Comparison of ENCODE assay signal across 12 mouse cellular contexts in the genomic region with DNA sequence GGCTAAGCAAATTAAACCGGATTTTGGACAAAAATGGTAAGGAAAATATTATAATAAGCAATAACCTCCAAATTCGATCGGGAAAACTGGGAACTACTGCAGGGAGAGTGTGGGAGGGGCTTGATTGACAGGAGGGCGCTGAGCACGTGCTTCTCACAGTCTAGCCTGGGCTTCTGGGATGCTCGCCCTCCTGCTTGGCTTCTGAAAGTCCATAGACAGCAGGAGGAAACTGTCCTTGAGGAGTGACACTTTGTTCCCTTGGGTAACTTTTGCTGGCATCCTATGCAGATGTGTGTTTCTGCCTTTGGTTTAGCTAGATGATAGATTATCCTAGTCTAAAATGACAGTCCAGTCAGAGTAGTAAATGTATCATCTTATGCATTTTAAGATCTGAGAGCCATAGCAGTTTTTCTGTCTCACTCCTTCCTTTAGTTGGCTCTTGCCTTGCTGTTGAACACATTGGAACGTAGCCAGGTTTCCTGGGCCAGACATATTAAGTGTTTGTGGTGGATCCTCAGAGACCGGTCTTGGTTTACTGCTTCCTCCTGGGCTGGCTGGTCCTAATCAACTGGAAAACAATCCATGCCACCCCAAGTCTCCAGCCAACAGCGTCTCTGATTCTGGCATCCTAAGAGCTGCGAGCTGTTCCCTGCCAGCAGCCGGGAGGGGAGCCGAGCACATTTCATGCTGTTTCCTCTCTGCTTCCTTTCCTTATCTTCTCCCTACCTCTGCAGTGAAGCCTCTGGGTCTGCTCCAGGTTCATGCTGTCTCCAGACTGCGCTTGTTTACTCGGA. TPM values are rescaled to one million over a fixed set of nuclear protein-coding genes. Genes with fewer than 3 reads are reported as not detected.
DNase-seq lines count a peak whose midpoint lies in the region; ATAC-seq lines count a peak whose summit lies in the region.
"Had no signal": no experiment of that assay in that cellular context is flagged by ENCODE, and none has a peak within 500 bp of the region (broad histone marks: within the 10 kb centered on the region; RNA-seq: fewer than 3 reads in every experiment).

No protein-coding gene starts in this region.

- no peaks in the 10 kb centered on the region; the same call in 1 of the 2 replicates for H3K27me3 ChIP-seq in limb, embryonic 12.5 days
- H3K27me3 ChIP-seq in limb, embryonic 10.5 days (ENCODE audit: low read depth, poor library complexity, severe bottlenecking): no peaks in the 10 kb centered on the region
- H3K27me3 ChIP-seq: midbrain, embryonic 12.5 days had no signal

- peak; percentile 8 for DNase-seq in gastrocnemius, postnatal 10 days
- no peak for DNase-seq in gastrocnemius, adult 18-20 months (ENCODE audit: low spot score)
- DNase-seq in limb, embryonic 10.5 days (ENCODE audit: low spot score): no peak
- DNase-seq in cerebellum, adult 9-10 months: peak; percentile 67
- peak; percentile 9 for DNase-seq in lung, postnatal 25 days (ENCODE audit: low spot score)
- no peak for DNase-seq in adrenal gland, postnatal 36 days
- DNase-seq in layer of hippocampus, adult 11-12 months (ENCODE audit: low spot score): no peak
- DNase-seq: kidney, adult 18-20 months had no signal

- H3K9me3 ChIP-seq in limb, embryonic 12.5 days: 0 out of 2 replicates have a peak, but pooled peaks cover 4% of the 10 kb centered on the region
- H3K9me3 ChIP-seq in limb, embryonic 10.5 days (replicated peaks): no peaks in the 10 kb centered on the region
- H3K9me3 ChIP-seq: midbrain, embryonic 12.5 days had no signal

- no peaks in the 10 kb centered on the region for H3K36me3 ChIP-seq in limb, embryonic 12.5 days
- no peaks in the 10 kb centered on the region for H3K36me3 ChIP-seq in limb, embryonic 10.5 days
- H3K36me3 ChIP-seq: limb, embryonic 13.5 days; midbrain, embryonic 12.5 days had no signal

- WGBS in limb, embryonic 12.5 days: 64% methylated on average over 14 of the region's 14 CpGs
- WGBS in limb, embryonic 10.5 days: 78% methylated on average over 14 of the region's 14 CpGs

- H3K9ac ChIP-seq in limb, embryonic 12.5 days (replicated peaks): no peak overlapping the region
- H3K9ac ChIP-seq: limb, embryonic 13.5 days; midbrain, embryonic 12.5 days had no signal

- H3K4me2 ChIP-seq in limb, embryonic 12.5 days: 0 out of 2 replicates have a peak overlapping the region, but pooled peaks have one; percentile 10
- H3K4me2 ChIP-seq: limb, embryonic 13.5 days; midbrain, embryonic 12.5 days had no signal

- ATAC-seq in limb, embryonic 12.5 days (ENCODE audit: insufficient number of reproducible peaks, insufficient read depth, low FRiP score, low TSS enrichment, low read depth): no peak

- peaks cover 7% of the 10 kb centered on the region for H3K4me1 ChIP-seq in limb, embryonic 12.5 days (replicated peaks)
- no peaks in the 10 kb centered on the region for H3K4me1 ChIP-seq in limb, embryonic 10.5 days
- H3K4me1 ChIP-seq: midbrain, embryonic 12.5 days had no signal

- no peak overlapping the region for H3K27ac ChIP-seq in limb, embryonic 12.5 days
- no peak overlapping the region for H3K27ac ChIP-seq in limb, embryonic 10.5 days
- H3K27ac ChIP-seq: limb, embryonic 13.5 days; midbrain, embryonic 12.5 days had no signal

- no peak overlapping the region for H3K4me3 ChIP-seq in limb, embryonic 12.5 days (replicated peaks)
- no peak overlapping the region for H3K4me3 ChIP-seq in limb, embryonic 10.5 days
- H3K4me3 ChIP-seq: limb, embryonic 13.5 days; midbrain, embryonic 12.5 days had no signal

RNA-seq across cellular contexts. Expression of a gene that starts 8.1 kb away (rescaled TPM):
- total RNA-seq in gastrocnemius, postnatal 10 days (2021): 1 to 10 TPM in 1 of 2 experiments, under 1 TPM in 1; 0.75 to 1.2 TPM
- total RNA-seq in gastrocnemius, adult 18-20 months (2021): under 1 TPM; 0.18 to 0.33 TPM
- 0.14 and 0.27 TPM in 2 replicates for polyA plus RNA-seq in limb, embryonic 12.5 days (2016; fragmentation: Nextera tagmentation; extraction: Ambion mirVana)
- polyA plus RNA-seq in limb, embryonic 10.5 days (2016; fragmentation: Nextera tagmentation; extraction: Ambion mirVana): 0.11 and 0.14 TPM in 2 replicates
- total RNA-seq in adrenal gland, postnatal 36 days (2021): 1 to 10 TPM; 2.2 to 2.7 TPM
- polyA plus RNA-seq: stomach, embryonic 14.5 days had no signal

Comparison
In these comparisons a context has a peak if more than half of its experiments do, and no peak if none do; other contexts are left out.
1. DNase-seq: peak in gastrocnemius, postnatal 10 days (single experiment), cerebellum, adult 9-10 months (single experiment) and lung, postnatal 25 days (single experiment); none in gastrocnemius, adult 18-20 months (single experiment), limb, embryonic 10.5 days (single experiment), adrenal gland, postnatal 36 days (0 of 2) and layer of hippocampus, adult 11-12 months (single experiment).